Mouse (Mus musculus): ENCODE data around the gene Slc8a1.

- no peak for TF ChIP-seq POLR2A (IDR thresholded peaks at IDR 0.05; ENCODE audit: low read depth, low read length)
- TF ChIP-seq CTCF (IDR thresholded peaks at IDR 0.05; ENCODE audit: extremely low read depth, insufficient read depth, insufficient read length, insufficient replicate concordance), result no peak
These were observed 71.6 kb downstream of the Slc8a1 start for GRCm38 (mm10) chr17:81666551-81666950.

All from spleen, adult 2 months (tissue).